In genomic region chr2:167697902-167698301, GRCm38 (mm10) we compare ENCODE assay signal across 8 mouse cellular contexts. TPM values are rescaled to one million over a fixed set of nuclear protein-coding genes. Genes with fewer than 3 reads are reported as not detected.
DNase-seq lines count a peak whose midpoint lies in the region; ATAC-seq lines count a peak whose summit lies in the region.

No protein-coding gene starts in this region.

- H3K4me2 ChIP-seq in heart, embryonic 15.5 days: peak overlapping the region; percentile 53

- peak; percentile 84 for ATAC-seq in heart, embryonic 15.5 days (replicated peaks; ENCODE audit: insufficient number of reproducible peaks, insufficient read depth, low FRiP score, low read depth)

- H3K4me1 ChIP-seq in heart, embryonic 15.5 days (replicated peaks): peaks cover 33% of the 10 kb centered on the region
- H3K4me1 ChIP-seq in midbrain, embryonic 10.5 days: peaks cover 6% of the 10 kb centered on the region; the same call in 1 of the 2 replicates

- no peaks in the 10 kb centered on the region for H3K36me3 ChIP-seq in heart, embryonic 15.5 days
- no peaks in the 10 kb centered on the region for H3K36me3 ChIP-seq in midbrain, embryonic 10.5 days

- peak overlapping the region; percentile 21; the same call in 1 of the 2 replicates for H3K4me3 ChIP-seq in heart, embryonic 15.5 days
- no peak overlapping the region for H3K4me3 ChIP-seq in midbrain, embryonic 10.5 days

- H3K27me3 ChIP-seq in heart, embryonic 15.5 days: no peaks in the 10 kb centered on the region
- H3K27me3 ChIP-seq in midbrain, embryonic 10.5 days (ENCODE audit: low read depth, poor library complexity, severe bottlenecking): peaks cover 3% of the 10 kb centered on the region; the same call in 1 of the 2 replicates

- 13% methylated on average over 5 of the region's 5 CpGs for WGBS in heart, embryonic 15.5 days
- WGBS in large intestine, adult 2 months: 8% methylated on average over 5 of the region's 5 CpGs
- 65% methylated on average over 5 of the region's 5 CpGs for WGBS in midbrain, embryonic 10.5 days

- DNase-seq in 416B (ENCODE audit: low read depth): peak; percentile 95
- DNase-seq in adrenal gland, adult 2 months: peak; percentile 88
- peak; percentile 73 for DNase-seq in large intestine, adult 2 months (ENCODE audit: low read depth, low spot score)
- peak; percentile 80 to 83 for DNase-seq in natural killer cell, adult 2 months (ENCODE audit: low spot score in 2 of 2)
- DNase-seq in midbrain, embryonic 10.5 days (ENCODE audit: low spot score): no peak
- no peak for DNase-seq in left cerebral cortex, adult 8-10 months (ENCODE audit: low spot score in 2 of 2)
- DNase-seq in right cerebral cortex, postnatal 36 days (ENCODE audit: low spot score in 2 of 2): no peak

- H3K27ac ChIP-seq in heart, embryonic 15.5 days: peak overlapping the region; percentile 84
- no peak overlapping the region for H3K27ac ChIP-seq in midbrain, embryonic 10.5 days (replicated peaks)

- H3K9ac ChIP-seq in heart, embryonic 15.5 days: peak overlapping the region; percentile 35

- H3K9me3 ChIP-seq in heart, embryonic 15.5 days (replicated peaks): peaks cover 4% of the 10 kb centered on the region; the same call in 1 of the 2 replicates
- peaks cover 6% of the 10 kb centered on the region for H3K9me3 ChIP-seq in midbrain, embryonic 10.5 days (replicated peaks)

RNA-seq across cellular contexts. Expression of gene Tmem189, which starts 8.3 kb away (rescaled TPM):
- 10 to 100 TPM; 29.9 to 30.1 TPM for total RNA-seq in adrenal gland, adult 2 months (2021)
- 72.0 and 77.3 TPM in 2 replicates for polyA plus RNA-seq in adrenal gland, adult 2 months (2012; rRNA removed)
- 35.3 and 45.7 TPM in 2 replicates for polyA plus RNA-seq in heart, embryonic 15.5 days (2015; fragmentation: Nextera tagmentation; extraction: Ambion mirVana)
- polyA plus RNA-seq in large intestine, adult 2 months (2012; rRNA removed): 19.3 and 20.2 TPM in 2 replicates
- 35.7 and 35.8 TPM in 2 replicates for polyA plus RNA-seq in midbrain, embryonic 10.5 days (2016; fragmentation: Nextera tagmentation; extraction: Ambion mirVana)
- 10 to 100 TPM; 39.8 to 49.3 (median 44.1) TPM for total RNA-seq in left cerebral cortex, adult 8-10 months (2022)

RNA-seq across cellular contexts. Expression of gene Cebpb, which starts 9.2 kb away (rescaled TPM):
- 100 to 1,000 TPM; 366 to 466 TPM for total RNA-seq in adrenal gland, adult 2 months (2021)
- polyA plus RNA-seq in adrenal gland, adult 2 months (2012; rRNA removed): 3,420 and 4,353 TPM in 2 replicates
- polyA plus RNA-seq in heart, embryonic 15.5 days (2015; fragmentation: Nextera tagmentation; extraction: Ambion mirVana): 10.2 and 14.3 TPM in 2 replicates
- 45.2 and 73.4 TPM in 2 replicates for polyA plus RNA-seq in large intestine, adult 2 months (2012; rRNA removed)
- 0.30 and 0.48 TPM in 2 replicates for polyA plus RNA-seq in midbrain, embryonic 10.5 days (2016; fragmentation: Nextera tagmentation; extraction: Ambion mirVana)
- total RNA-seq in left cerebral cortex, adult 8-10 months (2022): 10 to 100 TPM; 12.1 to 20.6 (median 15.1) TPM

RNA-seq across cellular contexts. Expression of gene Gm20431, which starts 36.6 kb away (rescaled TPM):
- 10 to 100 TPM; 20.0 to 21.0 TPM for total RNA-seq in adrenal gland, adult 2 months (2021)
- polyA plus RNA-seq in adrenal gland, adult 2 months (2012; rRNA removed): 31.2 and 38.6 TPM in 2 replicates
- 7.3 TPM in 1 of 2 replicates, not detected in the other for polyA plus RNA-seq in heart, embryonic 15.5 days (2015; fragmentation: Nextera tagmentation; extraction: Ambion mirVana)
- polyA plus RNA-seq in large intestine, adult 2 months (2012; rRNA removed): 1.2 TPM in 1 of 2 replicates, not detected in the other
- polyA plus RNA-seq in midbrain, embryonic 10.5 days (2016; fragmentation: Nextera tagmentation; extraction: Ambion mirVana): 2.4 and 3.6 TPM in 2 replicates
- 10 to 100 TPM; 26.0 to 42.5 (median 32.6) TPM for total RNA-seq in left cerebral cortex, adult 8-10 months (2022)

Comparison
In these comparisons a context has a peak if more than half of its experiments do, and no peak if none do; other contexts are left out.
1. DNase-seq: peak in 416B (single experiment), adrenal gland, adult 2 months (single experiment), large intestine, adult 2 months (single experiment) and natural killer cell, adult 2 months (2 of 2); none in midbrain, embryonic 10.5 days (single experiment), left cerebral cortex, adult 8-10 months (0 of 2) and right cerebral cortex, postnatal 36 days (0 of 2).
2. RNA of gene Cebpb, which starts 9.2 kb away (polyA plus RNA-seq): 3,420 to 4,353 TPM in adrenal gland, adult 2 months; 45.2 to 73.4 TPM in large intestine, adult 2 months, 10.2 to 14.3 TPM in heart, embryonic 15.5 days and 0.30 to 0.48 TPM in midbrain, embryonic 10.5 days; every median in the first group is over 10 times any median in the second.